Mouse (Mus musculus): Measurements from ENCODE around the gene Cacna2d2. TPM values are rescaled to one million over a fixed set of nuclear protein-coding genes. Genes with fewer than 3 reads are reported as not detected.

Cacna2d2 gene
- polyA plus RNA-seq, 1 experiment from 2014 or later, result 0.64 TPM

- Histone ChIP-seq H3K27me3 (ENCODE audit: insufficient read depth, low read length) (no peaks in the 10 kb centered on the region), H3K4me1 (replicated peaks; ENCODE audit: insufficient read depth, low read length) (no peaks in the 10 kb centered on the region), H3K27ac (no peak overlapping the region), H3K4me3 (replicated peaks; ENCODE audit: low read depth, low read length) (no peak overlapping the region), H3K4me2 (ENCODE audit: low read length) (no peak overlapping the region), H3K9ac (ENCODE audit: low read depth, low read length) (no peak overlapping the region), H3K9me3 (replicated peaks; ENCODE audit: low read length) (no peaks in the 10 kb centered on the region), H3K36me3 (ENCODE audit: insufficient read depth, low read length) (no peaks in the 10 kb centered on the region)
- ATAC-seq (replicated peaks; ENCODE audit: low FRiP score, low read depth) (no peak), DNase-seq (ENCODE audit: low spot score) (no peak)
- WGBS, result 69% methylated on average over 1 of the region's 1 CpGs
- no peak for TF ChIP-seq CTCF (IDR thresholded peaks at IDR 0.05; ENCODE audit: low read depth)
Measured at GRCm38 (mm10) chr9:107368302-107368701, 31.1 kb upstream of the Cacna2d2 start.

GRCm38 (mm10) chr9:107369270-107370105, 29.9 kb upstream of the Cacna2d2 start:
- Histone ChIP-seq H3K4me2 (ENCODE audit: low read length) (no peak overlapping the region), H3K27me3 (ENCODE audit: insufficient read depth, low read length) (no peaks in the 10 kb centered on the region), H3K9me3 (replicated peaks; ENCODE audit: low read length) (no peaks in the 10 kb centered on the region), H3K36me3 (ENCODE audit: insufficient read depth, low read length) (no peaks in the 10 kb centered on the region), H3K4me1 (replicated peaks; ENCODE audit: insufficient read depth, low read length) (no peaks in the 10 kb centered on the region), H3K4me3 (replicated peaks; ENCODE audit: low read depth, low read length) (no peak overlapping the region), H3K27ac (no peak overlapping the region), H3K9ac (ENCODE audit: low read depth, low read length) (no peak overlapping the region)
- 29% methylated on average over 10 of the region's 10 CpGs for WGBS
- TF ChIP-seq CTCF (IDR thresholded peaks at IDR 0.05; ENCODE audit: low read depth), result no peak
- DNase-seq (ENCODE audit: low spot score) (peak; percentile 47), ATAC-seq (replicated peaks; ENCODE audit: low FRiP score, low read depth) (no peak)

- Histone ChIP-seq H3K27ac (no peak overlapping the region), H3K27me3 (ENCODE audit: insufficient read depth, low read length) (no peaks in the 10 kb centered on the region), H3K4me3 (replicated peaks; ENCODE audit: low read depth, low read length) (no peak overlapping the region), H3K36me3 (ENCODE audit: insufficient read depth, low read length) (no peaks in the 10 kb centered on the region), H3K9me3 (replicated peaks; ENCODE audit: low read length) (no peaks in the 10 kb centered on the region), H3K4me2 (ENCODE audit: low read length) (no peak overlapping the region), H3K9ac (ENCODE audit: low read depth, low read length) (no peak overlapping the region), H3K4me1 (replicated peaks; ENCODE audit: insufficient read depth, low read length) (no peaks in the 10 kb centered on the region)
- 9% methylated on average over 4 of the region's 4 CpGs for WGBS
- DNase-seq (ENCODE audit: low spot score) (no peak), ATAC-seq (replicated peaks; ENCODE audit: low FRiP score, low read depth) (no peak)
- TF ChIP-seq CTCF (IDR thresholded peaks at IDR 0.05; ENCODE audit: low read depth), result no peak
Measured at GRCm38 (mm10) chr9:107370106-107370463, 29.3 kb upstream of the Cacna2d2 start.

GRCm38 (mm10) chr9:107372441-107372840, 27.0 kb upstream of the Cacna2d2 start:
- no peaks in the 10 kb centered on the region for H3K36me3 ChIP-seq (ENCODE audit: insufficient read depth, low read length)
- H3K27me3 ChIP-seq (ENCODE audit: insufficient read depth, low read length), result peaks cover 13% of the 10 kb centered on the region; the same call in 1 of the 2 replicates
- TF ChIP-seq CTCF (IDR thresholded peaks at IDR 0.05; ENCODE audit: low read depth), result no peak
- no peaks in the 10 kb centered on the region for H3K4me1 ChIP-seq (replicated peaks; ENCODE audit: insufficient read depth, low read length)
- DNase-seq (ENCODE audit: low spot score) (no peak), ATAC-seq (replicated peaks; ENCODE audit: low FRiP score, low read depth) (no peak)
- H3K9me3 ChIP-seq (replicated peaks; ENCODE audit: low read length), result no peaks in the 10 kb centered on the region
- no peak overlapping the region for H3K27ac ChIP-seq
- no peak overlapping the region for H3K9ac ChIP-seq (ENCODE audit: low read depth, low read length)
- WGBS, result 56% methylated on average over 4 of the region's 4 CpGs
- no peak overlapping the region for H3K4me3 ChIP-seq (replicated peaks; ENCODE audit: low read depth, low read length)
- H3K4me2 ChIP-seq (ENCODE audit: low read length), result no peak overlapping the region

- H3K36me3 ChIP-seq (ENCODE audit: insufficient read depth, low read length), result no peaks in the 10 kb centered on the region
- TF ChIP-seq CTCF (IDR thresholded peaks at IDR 0.05; ENCODE audit: low read depth), result peak; percentile 58
- ATAC-seq (replicated peaks; ENCODE audit: low FRiP score, low read depth) (no peak), DNase-seq (ENCODE audit: low spot score) (no peak)
- no peak overlapping the region for H3K27ac ChIP-seq
- no peaks in the 10 kb centered on the region for H3K9me3 ChIP-seq (replicated peaks; ENCODE audit: low read length)
- H3K4me1 ChIP-seq (replicated peaks; ENCODE audit: insufficient read depth, low read length), result 0 out of 2 replicates have a peak, but pooled peaks cover 4% of the 10 kb centered on the region
- WGBS, result 9% methylated on average over 8 of the region's 8 CpGs
- H3K4me3 ChIP-seq (replicated peaks; ENCODE audit: low read depth, low read length), result no peak overlapping the region
- no peak overlapping the region for H3K4me2 ChIP-seq (ENCODE audit: low read length)
- H3K9ac ChIP-seq (ENCODE audit: low read depth, low read length), result no peak overlapping the region
- H3K27me3 ChIP-seq (ENCODE audit: insufficient read depth, low read length), result peaks cover 27% of the 10 kb centered on the region
Measured at GRCm38 (mm10) chr9:107374623-107375022, 24.8 kb upstream of the Cacna2d2 start.

GRCm38 (mm10) chr9:107375451-107375850, 24.0 kb upstream of the Cacna2d2 start:
- Histone ChIP-seq H3K9me3 (replicated peaks; ENCODE audit: low read length) (no peaks in the 10 kb centered on the region), H3K27ac (no peak overlapping the region), H3K4me1 (replicated peaks; ENCODE audit: insufficient read depth, low read length) (0 out of 2 replicates have a peak, but pooled peaks cover 4% of the 10 kb centered on the region), H3K36me3 (ENCODE audit: insufficient read depth, low read length) (no peaks in the 10 kb centered on the region), H3K9ac (ENCODE audit: low read depth, low read length) (no peak overlapping the region), H3K4me2 (ENCODE audit: low read length) (no peak overlapping the region), H3K4me3 (replicated peaks; ENCODE audit: low read depth, low read length) (no peak overlapping the region), H3K27me3 (ENCODE audit: insufficient read depth, low read length) (peaks cover 34% of the 10 kb centered on the region)
- no peak for TF ChIP-seq CTCF (IDR thresholded peaks at IDR 0.05; ENCODE audit: low read depth)
- DNase-seq (ENCODE audit: low spot score) (no peak), ATAC-seq (replicated peaks; ENCODE audit: low FRiP score, low read depth) (no peak)
- 21% methylated on average over 5 of the region's 5 CpGs for WGBS

Data from kidney, postnatal 0 days (tissue).